Mouse (Mus musculus) midbrain, embryonic 14.5 days (tissue): Measurements from ENCODE around the gene Otop3. TPM values are rescaled to one million over a fixed set of nuclear protein-coding genes. Genes with fewer than 3 reads are reported as not detected.

Source experiments
- ATAC-seq: fragments of 200-750 bp; cut with Nextera tagmentation; 2 replicates; pipeline ENCODE4 v1.8.0; 2017; ENCODE audit warnings: moderate number of reproducible peaks, moderate library complexity; ENCODE audit not compliant: low FRiP score, low TSS enrichment
- DNase-seq: peaks from one replicate; pipeline ENCODE4 v3.0.0-alpha.2; 2015
- H3K27ac ChIP-seq: fragments of 300-500 bp; sonication (generic); replicated peaks from 2 replicates; pipeline ENCODE4 v1.5.1; 2014; ENCODE audit warnings: mild to moderate bottlenecking, low read depth, low read length, moderate library complexity
- H3K27me3 ChIP-seq: fragments of 300-500 bp; sonication (generic); 2 replicates; pipeline ENCODE4 v1.6.1; 2014; ENCODE audit warnings: low read length, control low read depth, mixed read lengths; ENCODE audit not compliant: control insufficient read depth, insufficient read depth
- H3K36me3 ChIP-seq: fragments of 300-500 bp; sonication (generic); 2 replicates; pipeline ENCODE4 v1.6.1; 2014; ENCODE audit warnings: low read length, control low read depth; ENCODE audit not compliant: control insufficient read depth, insufficient read depth
- H3K4me1 ChIP-seq: fragments of 300-500 bp; sonication (generic); 2 replicates; pipeline ENCODE4 v1.6.1; 2014; ENCODE audit warnings: mild to moderate bottlenecking, antibody characterized with exemption, low read length, control low read depth; ENCODE audit not compliant: control insufficient read depth, insufficient read depth
- H3K4me2 ChIP-seq: fragments of 300-500 bp; sonication (generic); 2 replicates; pipeline ENCODE4 v1.6.1; 2014; ENCODE audit warnings: mild to moderate bottlenecking, low read length, moderate library complexity
- H3K4me3 ChIP-seq: fragments of 300-500 bp; sonication (generic); replicated peaks from 2 replicates; pipeline ENCODE4 v1.5.1; 2014; ENCODE audit warnings: low read depth, low read length
- H3K9ac ChIP-seq: fragments of 300-500 bp; sonication (generic); replicated peaks from 2 replicates; pipeline ENCODE4 v1.6.1; 2014; ENCODE audit warnings: mild to moderate bottlenecking, low read length, moderate library complexity
- H3K9me3 ChIP-seq: fragments of 300-500 bp; sonication (generic); 2 replicates; pipeline ENCODE4 v1.6.1; 2016; ENCODE audit warnings: low read length, control low read depth, mixed read lengths; ENCODE audit not compliant: control insufficient read depth
- WGBS: fragments of 180-500 bp; shearing (Covaris S2); extraction: QIAGEN DNeasy Blood & Tissue Kit; methylation state at CpG from one replicate; pipeline ENCODE4 v1.1.7; 2014; 5-methylcytosine and 5-hydroxymethylcytosine counted together
- polyA plus RNA-seq: library from polyadenylated mRNA; unstranded; fragments of >200 nt; fragmentation: Nextera tagmentation; extraction: Ambion mirVana; gene quantifications from 2 replicates; pipeline ENCODE4 v1.2.1, GENCODE M21; 2014

Otop3 gene
- polyA plus RNA-seq, 1 experiment from 2014 or later = 0.54 TPM

DNA sequence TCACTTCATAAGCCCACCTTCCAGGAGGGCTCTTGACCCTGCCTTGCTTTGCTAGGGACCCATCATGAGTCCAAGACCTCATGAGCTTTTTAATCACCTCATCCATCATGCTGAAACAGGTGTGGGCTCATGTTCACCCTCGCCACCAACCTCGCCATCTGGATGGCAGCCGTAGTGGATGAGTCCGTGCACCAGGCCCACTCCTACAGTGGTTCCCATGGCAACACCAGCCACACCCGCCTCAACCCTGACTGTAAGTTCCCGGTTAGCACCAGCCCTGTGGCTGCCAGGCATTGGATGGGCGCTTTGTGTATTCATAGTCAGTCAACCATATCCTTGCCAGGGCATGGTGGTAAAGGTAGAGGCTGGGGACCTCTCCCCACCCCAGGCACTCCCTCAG lies 7.8 kb upstream of the Otop3 start:
- 81% methylated on average over 7 of the region's 7 CpGs for WGBS
- ATAC-seq = no peak
- H3K9ac ChIP-seq = no peak overlapping the region

DNA sequence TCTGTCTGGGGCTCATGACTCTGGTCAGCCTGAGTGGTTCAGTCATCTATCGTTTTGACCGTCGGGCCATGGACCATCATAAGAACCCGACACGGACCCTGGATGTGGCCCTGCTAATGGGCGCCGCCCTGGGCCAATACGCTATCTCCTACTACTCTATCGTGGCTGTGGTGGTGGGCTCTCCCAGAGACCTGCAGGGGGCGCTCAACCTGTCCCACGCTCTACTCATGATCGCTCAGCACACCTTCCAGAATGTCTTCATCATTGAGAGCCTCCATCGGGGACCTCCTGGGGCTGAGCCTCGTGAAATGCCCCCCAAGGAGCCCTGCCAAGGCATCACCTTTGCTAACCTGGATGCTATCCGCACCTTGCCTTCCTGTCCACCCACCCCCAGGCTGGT lies 5.2 kb upstream of the Otop3 start:
- ATAC-seq (no peak), DNase-seq (no peak)
- WGBS = 75% methylated on average over 15 of the region's 15 CpGs
- Histone ChIP-seq H3K9ac (no peak overlapping the region), H3K4me3 (no peak overlapping the region), H3K36me3 (no peaks in the 10 kb centered on the region), H3K4me1 (no peaks in the 10 kb centered on the region), H3K27ac (no peak overlapping the region), H3K9me3 (no peaks in the 10 kb centered on the region), H3K27me3 (peaks cover 5% of the 10 kb centered on the region; the same call in 1 of the 2 replicates), H3K4me2 (no peak overlapping the region)

More for the DNA sequence above, 7.8 kb upstream of the Otop3 start:
- H3K4me1 ChIP-seq = 0 out of 2 replicates have a peak, but pooled peaks cover 3% of the 10 kb centered on the region
- no peak overlapping the region for H3K27ac ChIP-seq
- peaks cover 28% of the 10 kb centered on the region for H3K27me3 ChIP-seq
- no peaks in the 10 kb centered on the region for H3K9me3 ChIP-seq
- no peak overlapping the region for H3K4me2 ChIP-seq
- no peak for DNase-seq
- no peaks in the 10 kb centered on the region for H3K36me3 ChIP-seq
- H3K4me3 ChIP-seq = no peak overlapping the region

DNA sequence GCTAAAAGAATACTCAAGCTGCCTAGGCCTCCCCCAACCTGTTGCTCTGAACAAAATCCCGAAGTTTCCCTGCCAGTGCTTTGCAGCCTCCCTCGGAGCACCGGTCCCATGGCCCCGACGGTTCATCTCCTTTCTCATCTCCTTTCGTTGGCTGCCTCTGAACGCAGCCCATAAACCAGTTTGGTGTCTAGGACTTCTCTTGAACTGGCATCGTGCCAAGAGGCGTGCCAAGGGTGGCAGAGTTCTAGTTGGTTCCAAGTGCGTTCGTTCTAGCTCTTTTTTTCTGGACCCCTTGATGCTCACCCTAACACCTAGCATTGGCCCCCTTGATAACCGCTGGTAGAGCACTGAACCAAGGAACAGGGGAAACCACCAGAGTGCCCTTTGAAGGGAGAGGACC lies 692 bp downstream of the Otop3 start:
- H3K4me3 ChIP-seq = no peak overlapping the region
- DNase-seq (no peak), ATAC-seq (no peak)
- no peak overlapping the region; the same call in 1 of the 2 replicates for H3K4me2 ChIP-seq
- H3K27me3 ChIP-seq = peaks cover 17% of the 10 kb centered on the region; the same call in 1 of the 2 replicates
- no peak overlapping the region for H3K27ac ChIP-seq
- no peaks in the 10 kb centered on the region; the same call in 1 of the 2 replicates for H3K4me1 ChIP-seq
- H3K9me3 ChIP-seq = no peaks in the 10 kb centered on the region
- H3K36me3 ChIP-seq = no peaks in the 10 kb centered on the region
- 52% methylated on average over 12 of the region's 12 CpGs for WGBS
- no peak overlapping the region for H3K9ac ChIP-seq

DNA sequence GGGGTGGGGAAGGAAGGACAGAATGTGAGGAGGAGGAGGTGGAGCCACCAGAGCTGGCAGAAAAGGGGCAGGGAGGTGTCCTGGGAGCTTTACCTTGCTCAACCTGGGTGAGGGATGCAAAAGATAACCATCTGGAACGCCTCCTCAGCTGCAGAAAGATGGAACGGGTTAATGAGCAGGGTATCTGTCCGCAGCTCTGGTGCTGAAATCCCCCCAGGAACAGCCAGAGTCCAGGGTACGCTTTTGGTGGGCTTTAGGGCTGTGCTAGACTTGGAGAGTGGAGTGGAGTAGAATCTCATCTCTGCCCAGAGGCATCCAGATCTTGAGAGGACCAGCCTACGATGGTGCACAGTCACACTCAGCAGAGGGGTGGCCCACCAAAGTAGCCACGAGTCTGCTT lies 1.6 kb downstream of the Otop3 start:
- WGBS = 16% methylated on average over 6 of the region's 6 CpGs

DNA sequence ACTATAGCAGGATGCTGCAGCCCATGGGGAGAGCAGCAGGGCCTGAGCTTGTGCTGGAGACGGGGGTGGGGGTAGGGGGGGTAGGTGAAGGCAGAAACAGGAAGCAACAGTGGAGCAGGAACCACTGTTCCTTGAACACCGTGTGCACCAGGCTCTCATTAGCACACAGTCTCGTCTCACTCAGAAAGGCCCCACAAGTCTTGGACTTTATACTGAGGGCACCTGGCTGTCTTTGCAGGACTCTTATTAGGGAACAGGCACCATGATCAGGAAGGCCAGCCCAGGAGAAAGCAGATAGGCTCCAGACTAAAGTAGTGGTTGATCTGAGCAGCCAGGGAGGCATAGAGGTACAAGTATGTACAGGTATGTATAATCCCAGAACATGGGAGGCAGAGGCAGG lies 2.8 kb downstream of the Otop3 start:
- H3K27me3 ChIP-seq = peaks cover 14% of the 10 kb centered on the region; the same call in 1 of the 2 replicates
- 70% methylated on average over 3 of the region's 3 CpGs for WGBS

More for the DNA sequence above, 1.6 kb downstream of the Otop3 start:
- no peak for ATAC-seq
- H3K9me3 ChIP-seq = no peaks in the 10 kb centered on the region
- no peak for DNase-seq
- H3K36me3 ChIP-seq = no peaks in the 10 kb centered on the region
- no peak overlapping the region for H3K4me3 ChIP-seq
- H3K4me1 ChIP-seq = no peaks in the 10 kb centered on the region; the same call in 1 of the 2 replicates
- H3K27me3 ChIP-seq = peaks cover 17% of the 10 kb centered on the region; the same call in 1 of the 2 replicates
- H3K4me2 ChIP-seq = no peak overlapping the region
- no peak overlapping the region for H3K27ac ChIP-seq
- H3K9ac ChIP-seq = no peak overlapping the region

DNA sequence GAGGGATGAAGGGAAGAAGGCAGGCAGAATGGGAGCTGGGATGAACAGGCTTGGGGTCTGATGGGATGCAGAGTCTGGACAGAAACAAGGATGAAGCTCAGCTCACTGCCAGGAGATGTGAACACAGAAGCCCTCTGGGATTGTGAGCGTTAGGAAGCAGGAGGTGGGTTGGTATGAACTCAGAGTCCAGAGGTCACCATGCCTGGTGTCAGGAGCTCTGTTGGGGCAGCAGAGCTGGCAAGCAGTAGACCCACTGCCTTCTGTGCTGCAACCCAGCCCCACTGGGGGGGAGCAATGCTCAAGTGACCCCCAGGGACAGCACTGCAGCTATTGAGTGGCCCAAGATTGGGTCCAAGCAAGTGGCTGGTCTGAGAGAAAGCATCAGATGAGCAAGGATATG lies 3.3 kb downstream of the Otop3 start:
- DNase-seq (no peak), ATAC-seq (no peak)
- Histone ChIP-seq H3K9me3 (no peaks in the 10 kb centered on the region), H3K4me3 (no peak overlapping the region), H3K36me3 (no peaks in the 10 kb centered on the region), H3K4me1 (no peaks in the 10 kb centered on the region; the same call in 1 of the 2 replicates), H3K27ac (no peak overlapping the region), H3K27me3 (peaks cover 14% of the 10 kb centered on the region; the same call in 1 of the 2 replicates), H3K9ac (no peak overlapping the region), H3K4me2 (no peak overlapping the region)
- 60% methylated on average over 1 of the region's 1 CpGs for WGBS

More for the DNA sequence above, 2.8 kb downstream of the Otop3 start:
- Histone ChIP-seq H3K4me3 (no peak overlapping the region), H3K9ac (no peak overlapping the region), H3K9me3 (no peaks in the 10 kb centered on the region), H3K36me3 (no peaks in the 10 kb centered on the region), H3K4me1 (no peaks in the 10 kb centered on the region; the same call in 1 of the 2 replicates), H3K27ac (no peak overlapping the region), H3K4me2 (no peak overlapping the region)
- no peak for DNase-seq
- ATAC-seq = no peak

DNA sequence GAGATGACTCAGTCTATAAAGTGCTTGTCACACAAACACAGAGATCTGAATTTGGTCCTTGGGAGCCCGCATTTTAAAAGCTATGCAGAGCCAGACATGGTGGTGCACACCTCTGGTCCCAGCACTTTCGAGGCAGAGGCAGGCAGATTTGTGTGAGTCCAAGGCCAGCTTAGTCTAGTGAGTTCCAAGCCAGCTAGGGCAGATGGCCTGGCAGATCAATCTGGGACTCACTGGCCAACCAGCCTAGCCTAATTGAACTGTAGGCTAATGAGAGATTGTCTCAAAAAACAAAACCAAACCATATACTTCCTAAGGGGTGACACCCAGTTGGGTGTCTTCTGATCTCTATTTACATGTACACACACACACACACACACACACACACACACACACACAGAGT lies 6.7 kb downstream of the Otop3 start:
- Histone ChIP-seq H3K9me3 (no peaks in the 10 kb centered on the region), H3K4me3 (no peak overlapping the region), H3K36me3 (no peaks in the 10 kb centered on the region), H3K27ac (no peak overlapping the region), H3K4me1 (no peaks in the 10 kb centered on the region), H3K4me2 (no peak overlapping the region), H3K27me3 (no peaks in the 10 kb centered on the region), H3K9ac (no peak overlapping the region)
- no peak for DNase-seq
- 66% methylated on average over 2 of the region's 2 CpGs for WGBS
- no peak for ATAC-seq

DNA sequence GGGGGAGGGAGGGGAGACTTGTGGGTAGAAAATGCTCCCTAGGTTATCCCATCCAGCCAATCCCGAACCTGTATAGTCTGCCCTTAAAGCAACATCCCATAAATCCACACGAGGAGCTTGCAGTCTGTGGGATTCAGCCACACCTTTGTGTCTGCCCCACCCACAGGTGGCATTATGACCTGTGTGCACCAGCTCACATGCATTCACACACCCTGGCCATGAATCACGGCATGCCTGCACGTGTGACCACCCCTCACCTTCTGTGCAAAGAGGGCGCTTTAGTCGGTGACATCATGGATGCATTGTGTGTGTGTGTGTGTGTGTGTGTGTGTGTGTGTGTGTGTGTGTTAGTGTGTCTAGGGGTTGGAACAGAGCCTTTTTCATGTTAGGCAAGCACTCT lies 7.3 kb downstream of the Otop3 start:
- Histone ChIP-seq H3K9me3 (no peaks in the 10 kb centered on the region), H3K9ac (no peak overlapping the region), H3K36me3 (no peaks in the 10 kb centered on the region), H3K27ac (no peak overlapping the region), H3K4me3 (no peak overlapping the region), H3K27me3 (no peaks in the 10 kb centered on the region), H3K4me1 (no peaks in the 10 kb centered on the region), H3K4me2 (no peak overlapping the region)
- ATAC-seq = no peak
- 76% methylated on average over 6 of the region's 6 CpGs for WGBS
- no peak for DNase-seq

DNA sequence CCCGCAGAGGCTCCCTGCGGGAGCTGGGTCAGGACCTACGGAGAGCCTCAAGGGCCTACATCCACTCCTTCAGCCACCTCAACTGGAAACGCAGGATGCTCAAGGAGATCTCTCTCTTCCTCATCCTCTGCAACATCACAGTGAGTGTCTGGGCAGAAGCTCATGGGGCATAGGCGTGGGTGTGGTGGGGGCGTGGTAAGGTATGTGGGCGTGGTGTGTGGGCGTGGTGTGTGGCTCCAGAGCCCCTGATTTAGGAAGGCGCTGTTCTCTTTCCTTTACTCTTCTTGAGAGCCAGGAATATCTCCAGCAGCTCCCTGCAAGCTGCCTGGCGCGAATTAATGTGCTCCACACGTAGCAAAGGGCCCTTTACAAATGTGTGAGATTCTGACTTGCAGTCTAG lies 10.4 kb downstream of the Otop3 start:
- Histone ChIP-seq H3K27ac (no peak overlapping the region), H3K36me3 (peaks cover 12% of the 10 kb centered on the region), H3K4me3 (no peak overlapping the region), H3K27me3 (no peaks in the 10 kb centered on the region), H3K9ac (no peak overlapping the region), H3K4me2 (no peak overlapping the region), H3K9me3 (no peaks in the 10 kb centered on the region), H3K4me1 (no peaks in the 10 kb centered on the region)
- DNase-seq (no peak), ATAC-seq (no peak)
- 14% methylated on average over 12 of the region's 12 CpGs for WGBS
